Mouse (Mus musculus) G1E (cell line): ENCODE data around the gene Taar9. TPM values are rescaled to one million over a fixed set of nuclear protein-coding genes. Genes with fewer than 3 reads are reported as not detected.

ENCODE experiments used
- ATAC-seq: 2 replicates; pipeline ENCODE4 v1.8.0; 2016; ENCODE audit warnings: mild to moderate bottlenecking; ENCODE audit not compliant: insufficient number of reproducible peaks, poor library complexity, low FRiP score, severe bottlenecking; ENCODE audit errors: extremely low read depth
- DNase-seq: peaks from one replicate; pipeline ENCODE4 v3.0.0; 2012; ENCODE audit warnings: low spot score
- H3K27me3 ChIP-seq: 2 replicates; pipeline ENCODE4 v1.6.1; 2012; ENCODE audit warnings: mild to moderate bottlenecking, low read length, inconsistent platforms; ENCODE audit not compliant: insufficient read depth
- H3K36me3 ChIP-seq: replicated peaks from 2 replicates; pipeline ENCODE3; 2012; ENCODE audit warnings: mild to moderate bottlenecking, inconsistent platforms
- H3K4me1 ChIP-seq: 2 replicates; pipeline ENCODE4 v1.6.1; 2012; ENCODE audit warnings: low read depth, low read length, inconsistent platforms, mixed read lengths; ENCODE audit not compliant: insufficient read depth
- H3K4me3 ChIP-seq: 2 replicates; pipeline ENCODE4 v1.5.1; 2012; ENCODE audit warnings: low read depth, mild to moderate bottlenecking, inconsistent platforms, low read length, moderate library complexity, mixed read lengths
- H3K9me3 ChIP-seq: replicated peaks from 2 replicates; pipeline ENCODE4 v1.6.1; 2012; ENCODE audit warnings: inconsistent platforms
- CTCF ChIP-seq: IDR thresholded peaks from 2 replicates; pipeline ENCODE4 v1.5.1; 2012; ENCODE audit warnings: low read depth, low read length, inconsistent platforms, mixed read lengths
- GATA1 ChIP-seq: IDR thresholded peaks from 2 replicates; pipeline ENCODE4 v1.6.1; 2012; ENCODE audit warnings: borderline replicate concordance, low read length, inconsistent platforms, mixed read lengths
- GATA2 ChIP-seq: IDR thresholded peaks from 2 replicates; pipeline ENCODE4 v1.6.1; 2012; ENCODE audit warnings: low read depth, low read length, inconsistent platforms, borderline replicate concordance
- POLR2AphosphoS5 ChIP-seq: IDR thresholded peaks from 2 replicates; pipeline ENCODE4 v1.6.1; 2012; ENCODE audit warnings: low read depth, low read length, inconsistent platforms; ENCODE audit not compliant: insufficient replicate concordance
- TAL1 ChIP-seq: conservative IDR thresholded peaks from 2 replicates; pipeline ENCODE4 v1.6.1; 2012; ENCODE audit warnings: low read depth, low read length, inconsistent platforms, mixed read lengths
- polyA plus RNA-seq: library from polyadenylated mRNA; stranded (reverse); fragments of >175 nt; gene quantifications from 2 replicates; pipeline ENCODE4 v1.2.3, GENCODE M21; 2012
- total RNA-seq, 2 experiments: library from RNA; stranded (forward) in 1 of 2; stranded (reverse) in 1 of 2; fragments of 200-1000 nt in 1 of 2; fragments of >200 nt in 1 of 2; fragmentation: Nextera tagmentation in 1 of 2; gene quantifications; 2 replicates each; pipeline ENCODE4 v1.2.3; 2014 to 2017

Gene Taar9
- total and polyA plus RNA-seq, 3 experiments = 0.11 TPM; not detected in 2

- DNase-seq = no peak
- Histone ChIP-seq H3K4me1 (peaks cover 18% of the 10 kb centered on the region), H3K27me3 (peaks cover 3% of the 10 kb centered on the region; the same call in 1 of the 2 replicates), H3K36me3 (no peaks in the 10 kb centered on the region), H3K4me3 (no peak overlapping the region), H3K9me3 (no peaks in the 10 kb centered on the region)
- TF ChIP-seq GATA2 (no peak), GATA1 (no peak), POLR2AphosphoS5 (no peak), CTCF (no peak), TAL1 (no peak)
- ATAC-seq = no peak
These were observed 24.8 kb upstream of the Taar9 start for GRCm38 (mm10) chr10:24134071-24134645.

DNA sequence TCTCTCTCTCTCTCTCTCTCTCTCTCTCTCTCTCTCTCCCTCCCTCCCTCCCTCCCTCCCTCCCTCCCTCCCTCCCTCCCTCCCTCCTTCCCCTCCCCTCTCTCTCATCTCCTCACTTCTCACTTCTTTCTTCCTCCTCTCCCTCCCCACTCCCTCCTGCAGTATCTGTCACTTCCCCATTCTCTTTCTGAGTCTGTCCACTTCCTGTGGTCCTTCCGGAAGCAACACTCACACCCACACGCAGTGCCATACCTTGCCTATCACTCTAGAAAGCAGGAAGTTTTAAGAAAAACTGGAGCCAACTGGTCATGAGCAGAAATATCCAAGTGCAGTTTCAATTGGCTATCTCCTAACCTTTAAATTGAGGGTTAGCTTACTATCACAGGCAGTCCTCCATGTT, 23.8 kb upstream of the Taar9 start:
- H3K4me3 ChIP-seq = no peak overlapping the region
- ATAC-seq (peak; percentile 96), DNase-seq (peak; percentile 58)
- no peak for TF ChIP-seq GATA1
- TF ChIP-seq POLR2AphosphoS5 = no peak
- TF ChIP-seq GATA2 = no peak
- TF ChIP-seq CTCF = no peak
- TF ChIP-seq TAL1 = no peak
- no peaks in the 10 kb centered on the region for H3K36me3 ChIP-seq
- H3K27me3 ChIP-seq = 0 out of 2 replicates have a peak, but pooled peaks cover 2% of the 10 kb centered on the region
- H3K9me3 ChIP-seq = no peaks in the 10 kb centered on the region
- peaks cover 18% of the 10 kb centered on the region for H3K4me1 ChIP-seq

- no peak for TF ChIP-seq TAL1
- no peak for TF ChIP-seq POLR2AphosphoS5
- no peak for TF ChIP-seq CTCF
- no peak for TF ChIP-seq GATA1
- TF ChIP-seq GATA2 = no peak
- ATAC-seq (no peak), DNase-seq (no peak)
- no peaks in the 10 kb centered on the region for H3K36me3 ChIP-seq
- H3K27me3 ChIP-seq = 0 out of 2 replicates have a peak, but pooled peaks cover 3% of the 10 kb centered on the region
- H3K4me1 ChIP-seq = peaks cover 18% of the 10 kb centered on the region
- no peaks in the 10 kb centered on the region for H3K9me3 ChIP-seq
- H3K4me3 ChIP-seq = peak overlapping the region; percentile 4; the same call in 1 of the 2 replicates
These were observed 22.9 kb upstream of the Taar9 start for GRCm38 (mm10) chr10:24132273-24132672.

GRCm38 (mm10) chr10:24131451-24132262, 22.3 kb upstream of the Taar9 start:
- Histone ChIP-seq H3K4me1 (peaks cover 18% of the 10 kb centered on the region), H3K9me3 (no peaks in the 10 kb centered on the region), H3K27me3 (0 out of 2 replicates have a peak, but pooled peaks cover 3% of the 10 kb centered on the region), H3K36me3 (no peaks in the 10 kb centered on the region), H3K4me3 (no peak overlapping the region; the same call in 1 of the 2 replicates)
- DNase-seq (peak; percentile 25), ATAC-seq (peak; percentile 50; the same call in 1 of the 2 replicates)
- TF ChIP-seq CTCF (0 out of 2 replicates have a peak, but pooled peaks have one; percentile 28), GATA2 (no peak)

DNA sequence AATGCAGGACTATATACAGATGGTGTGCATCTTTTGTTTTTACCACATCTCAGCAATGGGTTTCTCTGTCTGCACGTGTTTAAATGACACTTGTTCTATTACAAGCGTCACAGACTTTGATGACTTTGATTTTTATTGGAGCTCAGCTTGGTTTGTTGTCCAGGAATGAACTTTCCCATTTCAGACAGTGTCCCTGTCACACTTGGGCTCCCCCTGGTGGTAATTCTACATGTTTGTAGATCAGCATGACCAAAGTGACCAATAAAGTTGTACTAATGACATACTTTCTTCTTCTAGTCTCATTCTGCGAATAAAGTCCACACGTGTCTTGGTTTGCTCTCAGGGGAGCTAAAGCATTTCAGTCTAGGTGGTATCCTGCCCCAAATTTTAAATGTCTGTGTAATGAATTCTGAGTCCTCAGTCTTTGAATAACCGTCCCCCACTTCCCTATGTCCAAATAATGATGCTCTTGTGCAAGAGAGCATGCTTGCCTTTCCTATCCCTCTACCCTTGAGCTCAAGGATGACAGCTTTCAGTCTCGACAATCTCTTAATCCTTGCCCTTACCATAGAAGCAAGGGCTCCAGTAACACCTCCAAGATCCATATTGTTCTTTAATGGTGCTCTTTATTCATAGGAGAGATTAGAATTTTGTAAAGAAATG, 1.9 kb upstream of the Taar9 start:
- no peaks in the 10 kb centered on the region for H3K36me3 ChIP-seq
- H3K27me3 ChIP-seq = 0 out of 2 replicates have a peak, but pooled peaks cover 3% of the 10 kb centered on the region
- DNase-seq (peak; percentile 15), ATAC-seq (peak; percentile 45)
- no peaks in the 10 kb centered on the region for H3K9me3 ChIP-seq
- H3K4me1 ChIP-seq = no peaks in the 10 kb centered on the region
- TF ChIP-seq POLR2AphosphoS5 (no peak), CTCF (peak; percentile 34)
- H3K4me3 ChIP-seq = no peak overlapping the region

DNA sequence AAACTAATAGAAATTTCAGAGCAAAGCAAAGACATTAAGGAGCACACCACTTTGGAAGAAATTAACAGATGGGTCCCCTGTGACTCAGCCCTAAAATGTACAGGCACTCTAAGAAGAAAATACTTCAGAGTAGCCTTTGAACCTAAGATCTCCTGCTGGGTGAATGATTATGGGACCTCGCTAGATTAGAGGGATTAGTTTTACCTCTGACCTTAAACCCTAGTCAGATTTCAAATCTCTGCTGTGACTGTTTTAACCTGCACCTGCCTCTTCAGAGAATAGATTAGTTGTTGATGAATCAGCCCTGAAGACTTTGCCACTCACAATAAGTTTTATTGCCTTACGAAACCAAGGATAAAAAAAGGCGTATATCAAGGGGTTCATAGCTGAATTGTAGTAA, 1.1 kb downstream of the Taar9 start:
- no peaks in the 10 kb centered on the region for H3K4me1 ChIP-seq
- no peak for TF ChIP-seq GATA2
- no peak for TF ChIP-seq CTCF
- TF ChIP-seq TAL1 = no peak
- TF ChIP-seq POLR2AphosphoS5 = no peak
- no peak for TF ChIP-seq GATA1
- no peak overlapping the region for H3K4me3 ChIP-seq
- no peak for DNase-seq
- no peaks in the 10 kb centered on the region for H3K9me3 ChIP-seq
- no peak for ATAC-seq
- H3K36me3 ChIP-seq = no peaks in the 10 kb centered on the region
- H3K27me3 ChIP-seq = no peaks in the 10 kb centered on the region
